Mouse (Mus musculus): ENCODE data around the gene Gabrp. TPM values are rescaled to one million over a fixed set of nuclear protein-coding genes. Genes with fewer than 3 reads are reported as not detected.

Gabrp gene
- 0.14 TPM for polyA plus RNA-seq (2014; fragmentation: Illumina TruSeq; extraction: RNeasy Lipid Tissue Mini Kit (QIAGEN cat#74804); ENCODE audit: low read depth, low replicate concordance)

GRCm38 (mm10) chr11:33578859-33579258 is at the start of gene Gabrp:
Gene Gabrp (minus strand): TSS chr11:33578959.

GRCm38 (mm10) chr11:33598986-33599385 is 20.2 kb upstream of the Gabrp start, which contains the start of gene D130052B06Rik:
Gene D130052B06Rik (plus strand): TSS chr11:33599302.

GRCm38 (mm10) chr11:33513376-33513991 is 65.3 kb downstream of the Gabrp start, which contains the start of gene Ranbp17:
Gene Ranbp17 (minus strand): TSS chr11:33513746.

Other genes with a start within 250 kb of the Gabrp start
- gene Ranbp17, start 65.2 kb downstream of the Gabrp start, polyA plus RNA-seq (2014; fragmentation: Illumina TruSeq; extraction: RNeasy Lipid Tissue Mini Kit (QIAGEN cat#74804); ENCODE audit: low read depth, low replicate concordance) = 179 TPM
- gene D130052B06Rik, start 20.3 kb upstream of the Gabrp start, polyA plus RNA-seq (2014; fragmentation: Illumina TruSeq; extraction: RNeasy Lipid Tissue Mini Kit (QIAGEN cat#74804); ENCODE audit: low read depth, low replicate concordance) = not detected